ENCODE assay signal across 36 mouse cellular contexts in genomic region chr5:62854361-62854844, GRCm38 (mm10). TPM values are rescaled to one million over a fixed set of nuclear protein-coding genes. Genes with fewer than 3 reads are reported as not detected.
DNase-seq lines count a peak whose midpoint lies in the region; ATAC-seq and TF ChIP-seq lines count a peak whose summit lies in the region.
"Had no signal": no experiment of that assay in that cellular context is flagged by ENCODE, and none has a peak within 500 bp of the region (broad histone marks: within the 10 kb centered on the region; RNA-seq: fewer than 3 reads in every experiment).

No protein-coding gene starts in this region.

- DNase-seq in spleen, adult 2 months (ENCODE audit: low read depth in 1 of 2, low spot score in 2 of 2) = no peak
- no peak for DNase-seq in spleen, adult 12 weeks (ENCODE audit: low spot score)
- peak; percentile 52 for DNase-seq in CH12.LX (ENCODE audit: extremely low read depth)
- no peak for DNase-seq in lung, adult 18-20 months
- no peak for DNase-seq in embryo, embryonic 10 days (ENCODE audit: low spot score)
- DNase-seq: adrenal gland, adult 8-10 months; cerebellum, adult 2 months; cerebellum, postnatal 25 days; embryo, embryonic 11 days; gastrocnemius, postnatal 14 days; heart, adult 11 months; kidney, adult 8-10 months; kidney, postnatal 4 days; lung, postnatal 4 days; midbrain, embryonic 14.5 days; thymus, adult 2 months; thymus, postnatal 4 days had no signal

- peak; percentile 91 for TF ChIP-seq EP300 in CH12.LX (IDR thresholded peaks at IDR 0.05; ENCODE audit: low read length)

- TF ChIP-seq CTCF in spleen, adult 2 months (IDR thresholded peaks at IDR 0.05; ENCODE audit: extremely low read depth, insufficient read depth, insufficient read length, insufficient replicate concordance) = no peak
- no peak for TF ChIP-seq CTCF in CH12.LX (conservative IDR thresholded peaks at IDR 0.05 in 1 of 2, IDR thresholded peaks at IDR 0.05 in 1 of 2; ENCODE audit: low read depth in 2 of 2, low read length in 2 of 2)

- no peak; the same call in 1 of the 2 replicates for TF ChIP-seq RAD21 in CH12.LX (IDR thresholded peaks at IDR 0.05; ENCODE audit: low read depth, low read length)

- dilution Hi-C loops in CH12.LX (cut with MboI; ENCODE audit: extremely low pct_ligation_motif_present, extremely low pct_unique_long_range_greater_than_20kb, low sequenced_read_pairs) = no loop called here

- WGBS in spleen, adult 2 months = 37% methylated on average over 4 of the region's 4 CpGs

- H3K4me3 ChIP-seq in spleen, adult 2 months (ENCODE audit: extremely low read depth, insufficient read depth, insufficient read length) = no peak overlapping the region
- no peak overlapping the region for H3K4me3 ChIP-seq in CH12.LX (replicated peaks in 1 of 3; ENCODE audit: low read depth in 2 of 3, low read length in 2 of 3, poor library complexity in 1 of 3)
- H3K4me3 ChIP-seq: embryonic facial prominence, embryonic 12.5 days; heart, embryonic 10.5 days; heart, embryonic 15.5 days; intestine, embryonic 15.5 days; limb, embryonic 10.5 days; limb, embryonic 15.5 days; neural tube, embryonic 15.5 days had no signal

- no peaks in the 10 kb centered on the region for H3K36me3 ChIP-seq in spleen, adult 2 months (ENCODE audit: control insufficient read depth, insufficient read depth, low read length)
- no peaks in the 10 kb centered on the region for H3K36me3 ChIP-seq in CH12.LX (replicated peaks in 1 of 2; ENCODE audit: control insufficient read depth in 1 of 2, insufficient read depth in 1 of 2, low read length in 1 of 2)
- H3K36me3 ChIP-seq: embryonic facial prominence, embryonic 12.5 days; heart, embryonic 10.5 days; heart, embryonic 15.5 days; intestine, embryonic 15.5 days; limb, embryonic 10.5 days; limb, embryonic 15.5 days; neural tube, embryonic 15.5 days had no signal

- no peak for TF ChIP-seq POLR2A in spleen, adult 2 months (IDR thresholded peaks at IDR 0.05; ENCODE audit: low read depth, low read length)
- TF ChIP-seq POLR2A in CH12.LX (IDR thresholded peaks at IDR 0.05; ENCODE audit: low read depth, low read length) = no peak

- in situ Hi-C loops in CH12.LX (cut with MboI; ENCODE audit: low pct_ligation_motif_present, low pct_unique_long_range_greater_than_20kb, low sequenced_read_pairs) = no loop called here

- H3K27me3 ChIP-seq in spleen, adult 2 months (ENCODE audit: control insufficient read depth, insufficient read depth, low read length) = no peaks in the 10 kb centered on the region
- H3K27me3 ChIP-seq in CH12.LX (replicated peaks) = no peaks in the 10 kb centered on the region
- H3K27me3 ChIP-seq: embryonic facial prominence, embryonic 12.5 days; heart, embryonic 15.5 days; intestine, embryonic 15.5 days; limb, embryonic 15.5 days; neural tube, embryonic 15.5 days had no signal

- ATAC-seq in megakaryocyte, adult 5-6 weeks (ENCODE audit: poor library complexity, severe bottlenecking) = peak; percentile 60
- ATAC-seq: activated CD4-positive, CD25-positive, alpha-beta regulatory T cell, adult 4 months; forebrain, embryonic 14.5 days; hindbrain, embryonic 16.5 days; intestine, embryonic 15.5 days; lung, postnatal 0 days had no signal

- peak overlapping the region; percentile 61; the same call in 1 of the 2 replicates for H3K4me2 ChIP-seq in CH12.LX (ENCODE audit: insufficient read depth, low read depth, poor library complexity, severe bottlenecking)
- H3K4me2 ChIP-seq: embryonic facial prominence, embryonic 12.5 days; heart, embryonic 15.5 days; intestine, embryonic 15.5 days; limb, embryonic 15.5 days; neural tube, embryonic 15.5 days had no signal

- peak overlapping the region; percentile 81; the same call in 1 of the 2 replicates for H3K27ac ChIP-seq in spleen, adult 2 months (ENCODE audit: insufficient read depth, low read length)
- H3K27ac ChIP-seq in CH12.LX (ENCODE audit: insufficient read depth, low read depth) = peak overlapping the region; percentile 64; the same call in 1 of the 2 replicates
- H3K27ac ChIP-seq: embryonic facial prominence, embryonic 12.5 days; heart, embryonic 10.5 days; heart, embryonic 15.5 days; intestine, embryonic 15.5 days; kidney, postnatal 0 days; limb, embryonic 10.5 days; limb, embryonic 15.5 days; neural tube, embryonic 15.5 days had no signal

- H3K79me2 ChIP-seq in CH12.LX (replicated peaks; ENCODE audit: control insufficient read depth, extremely low read depth, insufficient read depth, poor library complexity, severe bottlenecking) = no peaks in the 10 kb centered on the region

- H3K9me3 ChIP-seq in CH12.LX (replicated peaks; ENCODE audit: low read length) = no peaks in the 10 kb centered on the region
- H3K9me3 ChIP-seq: embryonic facial prominence, embryonic 12.5 days; heart, embryonic 10.5 days; heart, embryonic 15.5 days; intestine, embryonic 15.5 days; limb, embryonic 10.5 days; limb, embryonic 15.5 days; neural tube, embryonic 15.5 days had no signal

- 0 out of 2 replicates have a peak overlapping the region, but pooled peaks have one; percentile 26 for H3K9ac ChIP-seq in CH12.LX (ENCODE audit: insufficient read depth, low read depth)
- H3K9ac ChIP-seq: embryonic facial prominence, embryonic 12.5 days; heart, embryonic 15.5 days; intestine, embryonic 15.5 days; limb, embryonic 15.5 days; neural tube, embryonic 15.5 days had no signal

- H3K4me1 ChIP-seq in spleen, adult 2 months (ENCODE audit: control insufficient read depth, insufficient read depth, insufficient read length) = peaks cover 16% of the 10 kb centered on the region
- peaks cover 12 to 45% of the 10 kb centered on the region in 2 experiments for H3K4me1 ChIP-seq in CH12.LX (ENCODE audit: control insufficient read depth in 1 of 2, insufficient read depth in 2 of 2)
- H3K4me1 ChIP-seq: embryonic facial prominence, embryonic 12.5 days; heart, embryonic 10.5 days; heart, embryonic 15.5 days; intestine, embryonic 15.5 days; limb, embryonic 10.5 days; limb, embryonic 15.5 days; neural tube, embryonic 15.5 days had no signal

TF ChIP-seq in CH12.LX, 34 proteins besides CTCF, POLR2A, EP300 and RAD21:
- TF ChIP-seq IRF4 (IDR thresholded peaks at IDR 0.05; ENCODE audit: low read depth, low read length) = peak; percentile 85
- no peak for TF ChIP-seq CHD2 (IDR thresholded peaks at IDR 0.05; ENCODE audit: low read length)
- TF ChIP-seq SMC3 (IDR thresholded peaks at IDR 0.05; ENCODE audit: low read depth, low read length) = no peak
- no peak for TF ChIP-seq MXI1 (IDR thresholded peaks at IDR 0.05; ENCODE audit: low read depth, low read length)
- TF ChIP-seq ELF1 (IDR thresholded peaks at IDR 0.05; ENCODE audit: low read depth, low read length) = 0 out of 2 replicates have a peak, but pooled peaks have one; percentile 13
- TF ChIP-seq PAX5 (IDR thresholded peaks at IDR 0.05; ENCODE audit: low read length) = no peak
- no peak for TF ChIP-seq NRF1 (IDR thresholded peaks at IDR 0.05; ENCODE audit: low read depth, low read length)
- no peak for TF ChIP-seq GABPA (IDR thresholded peaks at IDR 0.05; ENCODE audit: insufficient replicate concordance, low read depth, low read length)
- TF ChIP-seq MAX (IDR thresholded peaks at IDR 0.05; ENCODE audit: low read length) = no peak
- TF ChIP-seq CHD1 (IDR thresholded peaks at IDR 0.05; ENCODE audit: low read depth, low read length) = no peak
- TF ChIP-seq JUN (IDR thresholded peaks at IDR 0.05; ENCODE audit: insufficient read depth, low read depth, low read length) = peak; percentile 76
- TF ChIP-seq SIN3A (IDR thresholded peaks at IDR 0.05; ENCODE audit: low read length) = no peak; the same call in 1 of the 2 replicates
- no peak for TF ChIP-seq USF1 (IDR thresholded peaks at IDR 0.05; ENCODE audit: low read depth, low read length)
- TF ChIP-seq MAZ (IDR thresholded peaks at IDR 0.05; ENCODE audit: low read depth, low read length) = no peak
- TF ChIP-seq MAFK (IDR thresholded peaks at IDR 0.05; ENCODE audit: insufficient replicate concordance, low read length) = no peak
- TF ChIP-seq HCFC1 (IDR thresholded peaks at IDR 0.05; ENCODE audit: low read depth, low read length) = no peak
- peak; percentile 52 for TF ChIP-seq BHLHE40 (IDR thresholded peaks at IDR 0.05; ENCODE audit: low read depth, low read length)
- TF ChIP-seq USF2 (conservative IDR thresholded peaks at IDR 0.05; ENCODE audit: low read depth, low read length) = no peak
- TF ChIP-seq MEF2A (IDR thresholded peaks at IDR 0.05; ENCODE audit: borderline replicate concordance, low read depth, low read length) = peak; percentile 68; the same call in 1 of the 2 replicates
- no peak for TF ChIP-seq TBP (conservative IDR thresholded peaks at IDR 0.05; ENCODE audit: low read depth, low read length)
- peak; percentile 72 for TF ChIP-seq ETS1 (conservative IDR thresholded peaks at IDR 0.05; ENCODE audit: low read depth, low read length)
- peak; percentile 77 for TF ChIP-seq JUND (conservative IDR thresholded peaks at IDR 0.05; ENCODE audit: low read depth, low read length)
- no peak for TF ChIP-seq ZC3H11A (IDR thresholded peaks at IDR 0.05; ENCODE audit: low read depth, low read length)

RNA-seq across cellular contexts. Expression of gene Dthd1, which starts 40.8 kb away (rescaled TPM):
- 0.05 and 0.06 TPM in 2 replicates for polyA plus RNA-seq in spleen, adult 2 months (2012; rRNA removed)
- total RNA-seq in CH12.LX (2012; rRNA removed) = not detected in 2 replicates
- not detected in 2 replicates for total RNA-seq in CH12.LX (2014; rRNA removed)
- not detected in 2 replicates for polyA plus RNA-seq in CH12.LX (2012; ENCODE audit: insufficient read length, low read depth)
- total RNA-seq in megakaryocyte, adult 5-6 weeks (2015) = not detected in 2 replicates
- not detected in 2 replicates for total RNA-seq in megakaryocyte, adult 5-6 weeks (2017)
- total RNA-seq: adrenal gland, adult 8-10 months; adrenal gland, postnatal 4 days; ES-E14; gastrocnemius, postnatal 14 days; heart, postnatal 25 days; left cerebral cortex, postnatal 10 days had no signal
- polyA plus RNA-seq: activated CD4-positive, CD25-positive, alpha-beta regulatory T cell, adult 4 months; cerebellum, adult 2 months; embryonic facial prominence, embryonic 12.5 days; forebrain, embryonic 14.5 days; heart, embryonic 15.5 days; hindbrain, embryonic 11.5 days; hindbrain, embryonic 16.5 days; intestine, embryonic 15.5 days; kidney, postnatal 0 days; limb, embryonic 10.5 days; limb, embryonic 15.5 days; liver, embryonic 16.5 days; lung, postnatal 0 days; midbrain, embryonic 14.5 days; neural tube, embryonic 15.5 days had no signal
